Comparison of ENCODE assay signal across 8 mouse cellular contexts in genomic region chr6:124829799-124830700, GRCm38 (mm10). TPM values are rescaled to one million over a fixed set of nuclear protein-coding genes. Genes with fewer than 3 reads are reported as not detected.
DNase-seq lines count a peak whose midpoint lies in the region; ATAC-seq lines count a peak whose summit lies in the region.

No protein-coding gene starts in this region.

- intact Hi-C loops in left cerebral cortex, postnatal 10 days (cut with DNase I) = no loop called here

- DNase-seq in adipocyte (ENCODE audit: low spot score) = peak; percentile 99
- DNase-seq in embryo, embryonic 10 days (ENCODE audit: low spot score) = peak; percentile 97
- peak; percentile 87 for DNase-seq in gastrocnemius, postnatal 10 days
- DNase-seq in left cerebral cortex, postnatal 10 days (ENCODE audit: extremely low spot score in 1 of 2, low spot score in 2 of 2) = peak; percentile 93 to 96
- peak; percentile 90 for DNase-seq in right cerebral cortex, postnatal 25 days
- peak; percentile 88 to 91 for DNase-seq in urinary bladder, postnatal 4 days (ENCODE audit: low spot score in 2 of 2)

- peak; percentile 72 for ATAC-seq in inflammation-experienced regulatory T-cells, adult 6 months
- ATAC-seq in megakaryocyte-erythroid progenitor cell, adult 5-6 weeks (replicated peaks; ENCODE audit: low FRiP score, low TSS enrichment, poor library complexity, severe bottlenecking) = peak; percentile 75

RNA-seq across cellular contexts. Expression of gene Cdca3, which starts 0.7 kb away (rescaled TPM):
- total RNA-seq in gastrocnemius, postnatal 10 days (2021) = 10 to 100 TPM; 13.5 to 14.3 TPM
- 100 to 1,000 TPM in 1 of 3 experiments, 10 to 100 TPM in 1, 1 to 10 TPM in 1; 7.6 to 142 (median 17.9) TPM for polyA plus RNA-seq in inflammation-experienced regulatory T-cells, adult 6 months (2017; shearing (Covaris generic))
- total RNA-seq in left cerebral cortex, postnatal 10 days (2021) = 1 to 10 TPM; 2.8 to 4.4 TPM
- total RNA-seq in megakaryocyte-erythroid progenitor cell, adult 5-6 weeks (2014; fragmentation: Nextera tagmentation) = 100 and 181 TPM in 2 replicates
- total RNA-seq in megakaryocyte-erythroid progenitor cell, adult 5-6 weeks (2017) = 90.3 and 111 TPM in 2 replicates

RNA-seq across cellular contexts. Expression of gene Usp5, which starts 0.8 kb away (rescaled TPM):
- total RNA-seq in gastrocnemius, postnatal 10 days (2021) = 10 to 100 TPM; 66.2 to 66.4 TPM
- 10 to 100 TPM; 69.1 to 81.5 (median 73.8) TPM for polyA plus RNA-seq in inflammation-experienced regulatory T-cells, adult 6 months (2017; shearing (Covaris generic))
- total RNA-seq in left cerebral cortex, postnatal 10 days (2021) = 100 to 1,000 TPM; 194 to 200 TPM
- 85.0 and 100 TPM in 2 replicates for total RNA-seq in megakaryocyte-erythroid progenitor cell, adult 5-6 weeks (2014; fragmentation: Nextera tagmentation)
- total RNA-seq in megakaryocyte-erythroid progenitor cell, adult 5-6 weeks (2017) = 75.7 and 80.9 TPM in 2 replicates

RNA-seq across cellular contexts. Expression of gene Gnb3, which starts 10.0 kb away (rescaled TPM):
- total RNA-seq in gastrocnemius, postnatal 10 days (2021) = 1 to 10 TPM; 8.4 to 9.4 TPM
- polyA plus RNA-seq in inflammation-experienced regulatory T-cells, adult 6 months (2017; shearing (Covaris generic)) = under 1 TPM in 2 of 3 experiments, not detected in 1; 0.44 to 0.48 TPM
- total RNA-seq in left cerebral cortex, postnatal 10 days (2021) = under 1 TPM; 0.19 to 0.28 TPM
- not detected in 2 replicates for total RNA-seq in megakaryocyte-erythroid progenitor cell, adult 5-6 weeks (2014; fragmentation: Nextera tagmentation)
- not detected in 2 replicates for total RNA-seq in megakaryocyte-erythroid progenitor cell, adult 5-6 weeks (2017)

RNA-seq across cellular contexts. Expression of gene Tpi1, which starts 16.0 kb away (rescaled TPM):
- 1,000 to 10,000 TPM; 2,520 to 2,805 TPM for total RNA-seq in gastrocnemius, postnatal 10 days (2021)
- 10 to 100 TPM; 77.6 to 91.2 (median 82.5) TPM for polyA plus RNA-seq in inflammation-experienced regulatory T-cells, adult 6 months (2017; shearing (Covaris generic))
- total RNA-seq in left cerebral cortex, postnatal 10 days (2021) = 100 to 1,000 TPM; 512 to 527 TPM
- 258 and 264 TPM in 2 replicates for total RNA-seq in megakaryocyte-erythroid progenitor cell, adult 5-6 weeks (2014; fragmentation: Nextera tagmentation)
- 179 and 201 TPM in 2 replicates for total RNA-seq in megakaryocyte-erythroid progenitor cell, adult 5-6 weeks (2017)

RNA-seq across cellular contexts. Expression of gene Spsb2, which starts 21.6 kb away (rescaled TPM):
- total RNA-seq in gastrocnemius, postnatal 10 days (2021) = 1 to 10 TPM; 3.5 to 6.5 TPM
- 1 to 10 TPM; 1.5 to 3.2 (median 2.1) TPM for polyA plus RNA-seq in inflammation-experienced regulatory T-cells, adult 6 months (2017; shearing (Covaris generic))
- total RNA-seq in left cerebral cortex, postnatal 10 days (2021) = 1 to 10 TPM; 4.4 to 5.3 TPM
- 1.9 and 5.1 TPM in 2 replicates for total RNA-seq in megakaryocyte-erythroid progenitor cell, adult 5-6 weeks (2014; fragmentation: Nextera tagmentation)
- 4.1 and 5.5 TPM in 2 replicates for total RNA-seq in megakaryocyte-erythroid progenitor cell, adult 5-6 weeks (2017)

Comparison
In these comparisons a context has a peak if more than half of its experiments do, and no peak if none do; other contexts are left out.
1. Peak in every context shown above with its lines: DNase-seq and ATAC-seq.
2. RNA of gene Cdca3, which starts 0.7 kb away (total RNA-seq): 90.3 to 181 TPM in megakaryocyte-erythroid progenitor cell, adult 5-6 weeks; 13.5 to 14.3 TPM in gastrocnemius, postnatal 10 days and 2.8 to 4.4 TPM in left cerebral cortex, postnatal 10 days; every median in the first group is over 4 times any median in the second.
3. RNA of gene Gnb3, which starts 10.0 kb away (total RNA-seq): 8.4 to 9.4 TPM in gastrocnemius, postnatal 10 days; 0.19 to 0.28 TPM in left cerebral cortex, postnatal 10 days and not detected in megakaryocyte-erythroid progenitor cell, adult 5-6 weeks; every median in the first group is over 4 times any median in the second.